Mouse (Mus musculus) ES-E14 (cell line): ENCODE measurements at regions not wholly inside any gene's neighbourhood (a gene's known extent, or its start where the extent isn't known, plus 50 kb on each side); places are given as distances from the start of the nearest gene placed in this dataset.
A peak's percentile ranks its signal among the peaks of the same experiment; 100 is the strongest.

Source experiments
- DNase-seq: peaks from one replicate; pipeline ENCODE4 v3.0.0-alpha.2; 2013; ENCODE audit warnings: low read depth, low spot score
- H3K27ac ChIP-seq: 2 replicates; pipeline ENCODE4 v1.5.1; 2012; ENCODE audit warnings: low read depth, mild to moderate bottlenecking, low read length, moderate library complexity, mixed read lengths; ENCODE audit not compliant: poor library complexity, insufficient read depth, severe bottlenecking
- H3K36me3 ChIP-seq: 2 replicates; pipeline ENCODE4 v1.6.1; 2012; ENCODE audit warnings: mild to moderate bottlenecking, low read length, moderate library complexity, mixed read lengths; ENCODE audit not compliant: control insufficient read depth, poor library complexity, insufficient read depth, severe bottlenecking
- H3K4me1 ChIP-seq, 2 experiments: fragments of 150-350 bp in 1 of 2; sonication (generic) in 1 of 2; 2 replicates each; pipeline ENCODE4 v1.6.1; 2012; ENCODE audit warnings: low read length in 2 of 2, mild to moderate bottlenecking in 1 of 2, mixed read lengths in 1 of 2; ENCODE audit not compliant: control insufficient read depth in 2 of 2, insufficient read depth in 2 of 2, poor library complexity in 1 of 2
- H3K4me3 ChIP-seq, 2 experiments: fragments of 150-350 bp in 1 of 2; sonication (generic) in 1 of 2; 2 replicates each; pipeline ENCODE4 v1.5.1; 2012; ENCODE audit warnings: low read length in 2 of 2, low read depth in 1 of 2, mild to moderate bottlenecking in 1 of 2, mixed read lengths in 1 of 2; ENCODE audit not compliant: insufficient read depth in 1 of 2, poor library complexity in 1 of 2, severe bottlenecking in 1 of 2
- H3K9ac ChIP-seq: 2 replicates; pipeline ENCODE4 v1.6.1; 2012; ENCODE audit warnings: low read depth, mild to moderate bottlenecking, low read length, mixed read lengths; ENCODE audit not compliant: poor library complexity, insufficient read depth, severe bottlenecking
- H3K9me3 ChIP-seq: fragments of 150-350 bp; sonication (generic); 2 replicates; pipeline ENCODE4 v1.6.1; 2012; ENCODE audit warnings: low read depth, mild to moderate bottlenecking, low read length; ENCODE audit not compliant: control insufficient read depth, insufficient read depth
- CHD2 ChIP-seq: IDR thresholded peaks from 2 replicates; pipeline ENCODE4 v1.6.1; 2014; ENCODE audit warnings: mild to moderate bottlenecking, low read depth, low read length, inconsistent platforms
- HCFC1 ChIP-seq: IDR thresholded peaks from 2 replicates; pipeline ENCODE4 v1.6.1; 2012; ENCODE audit warnings: low read length, inconsistent platforms, borderline replicate concordance; ENCODE audit not compliant: insufficient read depth
- MAFK ChIP-seq: IDR thresholded peaks from 2 replicates; pipeline ENCODE4 v1.6.1; 2014; ENCODE audit warnings: mild to moderate bottlenecking, low read depth, low read length, inconsistent platforms; ENCODE audit not compliant: insufficient read depth
- ZC3H11A ChIP-seq: IDR thresholded peaks from 2 replicates; pipeline ENCODE4 v1.6.1; 2012; ENCODE audit warnings: low read depth, mild to moderate bottlenecking, inconsistent platforms, low read length, borderline replicate concordance
- ZNF384 ChIP-seq: IDR thresholded peaks from 2 replicates; pipeline ENCODE4 v1.6.1; 2012; ENCODE audit warnings: low read depth, low read length, inconsistent platforms
- in situ Hi-C, 2 experiments: fragments of 600-800 bp; cut with MboI; formaldehyde crosslinking; loops; one replicate each; pipeline ENCODE4 v1.15.1; 2025; ENCODE audit warnings: low sequenced_read_pairs in 2 of 2, inconsistent platforms in 1 of 2; ENCODE audit not compliant: unreplicated experiment in 2 of 2

GRCm38 (mm10) chr16:21364885-21365284 lies 58.0 kb upstream of the Vps8 start:
- no peak for TF ChIP-seq ZNF384
- no peak for TF ChIP-seq HCFC1
- no peak for TF ChIP-seq CHD2
- no peak for TF ChIP-seq ZC3H11A
- no peak for TF ChIP-seq MAFK
- peaks cover 0 to 2% of the 10 kb centered on the region in 2 experiments; a peak in 2 of 4 replicates for H3K4me1 ChIP-seq
- no peaks in the 10 kb centered on the region for H3K36me3 ChIP-seq
- no peak for DNase-seq
- no peak overlapping the region for H3K9ac ChIP-seq
- H3K9me3 ChIP-seq = no peaks in the 10 kb centered on the region
- H3K27ac ChIP-seq = no peak overlapping the region
- in situ Hi-C loops = no loop called here
- H3K4me3 ChIP-seq = no peak overlapping the region

DNA sequence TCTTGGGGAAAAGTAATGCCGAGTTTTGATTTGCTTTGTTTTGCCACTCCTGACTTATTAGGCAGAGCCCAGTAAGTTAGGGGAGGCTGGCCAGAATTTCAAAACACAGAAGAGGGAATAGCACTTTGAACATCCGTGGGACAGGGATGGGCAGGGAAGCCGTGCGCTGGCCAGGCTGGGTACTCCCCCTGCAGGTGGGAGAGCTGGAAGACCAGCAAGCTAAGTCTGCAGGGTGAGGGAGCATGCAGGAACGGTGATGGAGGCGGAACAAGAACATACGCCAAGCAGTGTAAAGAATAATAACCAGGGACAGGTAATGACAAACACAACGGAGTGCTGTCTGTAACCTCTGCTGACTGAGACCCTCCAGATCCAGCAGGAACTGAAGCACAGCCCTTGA lies 55.5 kb upstream of the Vps8 start:
- Histone ChIP-seq H3K4me3 (no peak overlapping the region), H3K9me3 (no peaks in the 10 kb centered on the region), H3K27ac (no peak overlapping the region), H3K36me3 (no peaks in the 10 kb centered on the region), H3K4me1 (peaks cover 0 to 2% of the 10 kb centered on the region in 2 experiments; a peak in 2 of 4 replicates), H3K9ac (no peak overlapping the region)
- DNase-seq = no peak
- no peak for TF ChIP-seq ZNF384
- TF ChIP-seq ZC3H11A = no peak
- no peak for TF ChIP-seq HCFC1
- TF ChIP-seq MAFK = no peak
- no peak for TF ChIP-seq CHD2
- in situ Hi-C loops = no loop called here

DNA sequence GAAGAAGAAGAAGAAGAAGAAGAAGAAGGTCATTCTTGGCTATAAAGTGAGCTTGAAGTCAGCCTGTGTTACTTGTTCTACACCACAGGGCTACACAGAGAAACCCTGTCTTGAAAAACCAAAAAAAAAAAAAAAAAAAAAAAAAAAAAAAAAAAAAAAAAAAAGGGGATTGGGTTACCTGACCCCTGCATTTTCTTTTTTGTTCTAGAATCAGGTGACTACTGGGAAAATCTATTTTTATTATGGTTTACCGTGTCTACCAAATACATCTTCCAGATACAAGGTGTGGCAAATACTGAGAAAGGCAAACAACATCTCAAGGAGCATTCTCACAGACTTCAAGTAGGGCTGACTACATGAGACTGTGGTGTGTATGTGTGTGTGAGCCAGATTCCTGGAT lies 54.1 kb upstream of the Vps8 start:
- H3K4me1 ChIP-seq = peaks cover 2 to 5% of the 10 kb centered on the region in 2 experiments; a peak in 2 of 4 replicates
- in situ Hi-C loops = no loop called here
- no peak overlapping the region for H3K9ac ChIP-seq
- TF ChIP-seq CHD2 = no peak
- no peak for TF ChIP-seq ZC3H11A
- peak; percentile 83; the same call in 1 of the 2 replicates for TF ChIP-seq ZNF384
- TF ChIP-seq HCFC1 = no peak
- no peak for TF ChIP-seq MAFK
- no peak overlapping the region for H3K27ac ChIP-seq
- no peak overlapping the region for H3K4me3 ChIP-seq
- H3K9me3 ChIP-seq = no peaks in the 10 kb centered on the region
- no peaks in the 10 kb centered on the region for H3K36me3 ChIP-seq
- no peak for DNase-seq

- H3K4me1 ChIP-seq = peaks cover 2 to 5% of the 10 kb centered on the region in 2 experiments; a peak in 2 of 4 replicates
- H3K36me3 ChIP-seq = no peaks in the 10 kb centered on the region
- in situ Hi-C loops = no loop called here
- TF ChIP-seq HCFC1 = no peak
- TF ChIP-seq MAFK = no peak
- TF ChIP-seq ZNF384 = no peak
- TF ChIP-seq ZC3H11A = no peak
- TF ChIP-seq CHD2 = no peak
- H3K9ac ChIP-seq = no peak overlapping the region
- no peaks in the 10 kb centered on the region for H3K9me3 ChIP-seq
- H3K4me3 ChIP-seq = no peak overlapping the region
- no peak for DNase-seq
- no peak overlapping the region for H3K27ac ChIP-seq
These were observed 53.1 kb upstream of the Vps8 start for GRCm38 (mm10) chr16:21369569-21370512.
